Mouse (Mus musculus): ENCODE measurements at regions not wholly inside any gene's neighbourhood (a gene's known extent, or its start where the extent isn't known, plus 50 kb on each side); places are given as distances from the start of the nearest gene placed in this dataset.

GRCm38 (mm10) chr16:15128996-15129395 is 188.3 kb upstream of the Gm21897 start:
- TF ChIP-seq CTCF (IDR thresholded peaks at IDR 0.05; ENCODE audit: borderline replicate concordance, insufficient read depth, low read depth, low read length) (no peak), POLR2A (IDR thresholded peaks at IDR 0.05; ENCODE audit: borderline replicate concordance, insufficient read depth, low read length) (no peak)
